Mouse (Mus musculus): ENCODE results near the gene Unc79. TPM values are rescaled to one million over a fixed set of nuclear protein-coding genes. Genes with fewer than 3 reads are reported as not detected.

Gene Unc79
- polyA plus RNA-seq, 1 experiment from 2014 or later, result 0.17 TPM

GRCm38 (mm10) chr12:103164101-103165030, 215.7 kb downstream of the Unc79 start:
- H3K4me2 ChIP-seq (replicated peaks; ENCODE audit: low read depth), result no peak overlapping the region
- no peak overlapping the region for H3K9ac ChIP-seq (ENCODE audit: low read length)
- DNase-seq (ENCODE audit: low spot score) (no peak), ATAC-seq (ENCODE audit: low FRiP score, low TSS enrichment) (no peak)
- no peak for TF ChIP-seq EP300 (optimal IDR thresholded peaks at IDR 0.05)
- TF ChIP-seq CTCF (IDR thresholded peaks at IDR 0.05; ENCODE audit: low read depth), result no peak
- no peak overlapping the region for H3K4me3 ChIP-seq (ENCODE audit: low read depth, low read length)
- WGBS, result 52% methylated on average over 14 of the region's 14 CpGs
- H3K27me3 ChIP-seq (ENCODE audit: control insufficient read depth, insufficient read depth, low read length), result no peaks in the 10 kb centered on the region
- no peaks in the 10 kb centered on the region for H3K9me3 ChIP-seq (ENCODE audit: control insufficient read depth, low read length)
- no peaks in the 10 kb centered on the region for H3K4me1 ChIP-seq (replicated peaks; ENCODE audit: control insufficient read depth, insufficient read depth)
- H3K36me3 ChIP-seq (ENCODE audit: control insufficient read depth, insufficient read depth, low read length), result no peaks in the 10 kb centered on the region
- no peak overlapping the region for H3K27ac ChIP-seq (replicated peaks)

DNA sequence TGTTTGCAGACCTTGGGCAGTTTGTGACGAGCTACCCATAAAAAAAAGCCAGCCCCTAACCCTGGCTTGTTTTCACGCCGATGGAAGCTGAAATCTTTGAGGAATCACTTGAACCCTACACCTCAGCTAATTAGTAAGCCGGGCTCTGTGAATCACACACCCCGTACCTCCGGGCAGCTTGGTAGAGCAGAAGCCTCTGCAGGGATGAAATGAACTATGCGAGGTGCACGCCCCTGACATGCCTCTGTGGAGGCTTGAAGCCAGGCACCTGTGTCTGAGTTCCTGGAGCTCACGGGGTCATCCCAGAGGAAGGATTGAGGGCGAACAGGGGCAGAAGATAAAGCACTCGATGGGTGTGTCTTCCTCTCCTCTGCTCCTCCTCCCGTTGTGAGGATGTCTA, 220.2 kb downstream of the Unc79 start:
- Histone ChIP-seq H3K4me3 (ENCODE audit: low read depth, low read length) (no peak overlapping the region), H3K4me1 (replicated peaks; ENCODE audit: control insufficient read depth, insufficient read depth) (no peaks in the 10 kb centered on the region), H3K9ac (ENCODE audit: low read length) (no peak overlapping the region), H3K36me3 (ENCODE audit: control insufficient read depth, insufficient read depth, low read length) (no peaks in the 10 kb centered on the region), H3K27me3 (ENCODE audit: control insufficient read depth, insufficient read depth, low read length) (no peaks in the 10 kb centered on the region), H3K27ac (replicated peaks) (no peak overlapping the region), H3K9me3 (ENCODE audit: control insufficient read depth, low read length) (no peaks in the 10 kb centered on the region), H3K4me2 (replicated peaks; ENCODE audit: low read depth) (no peak overlapping the region)
- ATAC-seq (ENCODE audit: low FRiP score, low TSS enrichment) (no peak), DNase-seq (ENCODE audit: low spot score) (no peak)
- no peak for TF ChIP-seq EP300 (optimal IDR thresholded peaks at IDR 0.05)
- no peak for TF ChIP-seq CTCF (IDR thresholded peaks at IDR 0.05; ENCODE audit: low read depth)
- WGBS, result 47% methylated on average over 12 of the region's 12 CpGs

DNA sequence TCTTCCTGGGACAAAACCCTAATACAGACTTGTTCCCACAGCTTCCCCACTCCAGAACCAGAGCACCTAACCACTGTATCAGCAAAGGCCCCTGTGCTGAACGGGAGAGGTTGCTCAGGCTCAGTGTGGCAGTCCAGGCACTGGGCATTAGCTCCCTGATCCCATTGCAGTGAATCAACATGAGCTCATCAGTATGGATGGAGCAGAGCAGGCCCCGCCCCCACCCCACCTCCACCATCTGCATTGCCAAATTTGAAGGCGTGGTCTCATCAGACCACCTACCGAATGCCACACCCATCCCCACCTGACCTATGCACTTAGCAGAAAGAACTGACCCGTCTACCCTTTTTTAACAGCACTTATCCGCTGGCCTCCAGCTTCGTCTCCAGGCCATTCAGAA, 234.4 kb downstream of the Unc79 start:
- no peak for TF ChIP-seq CTCF (IDR thresholded peaks at IDR 0.05; ENCODE audit: low read depth)
- no peak for TF ChIP-seq EP300 (optimal IDR thresholded peaks at IDR 0.05)
- no peak overlapping the region for H3K27ac ChIP-seq (replicated peaks)
- H3K4me3 ChIP-seq (ENCODE audit: low read depth, low read length), result no peak overlapping the region
- H3K9ac ChIP-seq (ENCODE audit: low read length), result no peak overlapping the region
- H3K4me2 ChIP-seq (replicated peaks; ENCODE audit: low read depth), result no peak overlapping the region
- H3K36me3 ChIP-seq (ENCODE audit: control insufficient read depth, insufficient read depth, low read length), result no peaks in the 10 kb centered on the region
- no peaks in the 10 kb centered on the region for H3K4me1 ChIP-seq (replicated peaks; ENCODE audit: control insufficient read depth, insufficient read depth)
- ATAC-seq (ENCODE audit: low FRiP score, low TSS enrichment), result 0 out of 2 replicates have a peak, but pooled peaks have one; percentile 32
- no peaks in the 10 kb centered on the region for H3K9me3 ChIP-seq (ENCODE audit: control insufficient read depth, low read length)
- WGBS, result 24% methylated on average over 6 of the region's 7 CpGs
- DNase-seq (ENCODE audit: low spot score), result no peak
- no peaks in the 10 kb centered on the region for H3K27me3 ChIP-seq (ENCODE audit: control insufficient read depth, insufficient read depth, low read length)

- DNase-seq (ENCODE audit: low spot score) (no peak), ATAC-seq (ENCODE audit: low FRiP score, low TSS enrichment) (no peak)
- H3K27ac ChIP-seq (replicated peaks), result no peak overlapping the region
- WGBS, result 80% methylated on average over 7 of the region's 7 CpGs
- H3K4me1 ChIP-seq (replicated peaks; ENCODE audit: control insufficient read depth, insufficient read depth), result no peaks in the 10 kb centered on the region
- H3K27me3 ChIP-seq (ENCODE audit: control insufficient read depth, insufficient read depth, low read length), result no peaks in the 10 kb centered on the region
- H3K4me2 ChIP-seq (replicated peaks; ENCODE audit: low read depth), result no peak overlapping the region
- H3K36me3 ChIP-seq (ENCODE audit: control insufficient read depth, insufficient read depth, low read length), result no peaks in the 10 kb centered on the region
- H3K9me3 ChIP-seq (ENCODE audit: control insufficient read depth, low read length), result no peaks in the 10 kb centered on the region
- TF ChIP-seq CTCF (IDR thresholded peaks at IDR 0.05; ENCODE audit: low read depth), result no peak
- no peak overlapping the region for H3K9ac ChIP-seq (ENCODE audit: low read length)
- H3K4me3 ChIP-seq (ENCODE audit: low read depth, low read length), result no peak overlapping the region
Observed at GRCm38 (mm10) chr12:103187020-103187419, 238.4 kb downstream of the Unc79 start.

DNA sequence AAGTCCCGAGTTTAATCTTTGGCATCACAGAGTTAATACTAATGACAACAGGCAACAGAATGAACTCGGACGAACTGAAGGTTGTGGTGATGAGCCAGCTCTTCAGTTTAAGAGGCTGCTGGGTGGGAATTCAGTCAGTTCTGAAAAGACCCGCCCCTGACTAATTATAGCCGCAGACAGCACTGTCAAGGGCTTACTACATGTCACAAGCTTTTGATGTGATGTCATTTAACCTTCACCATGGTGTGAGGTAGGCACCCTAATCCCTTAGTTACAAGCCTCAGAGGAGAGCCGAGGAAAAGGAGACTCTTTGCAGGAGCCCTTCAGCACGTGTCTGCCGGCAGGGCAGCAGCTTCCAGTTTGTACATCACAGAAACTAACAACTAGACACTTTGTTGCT, 239.6 kb downstream of the Unc79 start:
- H3K4me1 ChIP-seq (replicated peaks; ENCODE audit: control insufficient read depth, insufficient read depth), result no peaks in the 10 kb centered on the region
- WGBS, result 48% methylated on average over 8 of the region's 8 CpGs
- no peak for TF ChIP-seq EP300 (optimal IDR thresholded peaks at IDR 0.05)
- TF ChIP-seq CTCF (IDR thresholded peaks at IDR 0.05; ENCODE audit: low read depth), result no peak

DNA sequence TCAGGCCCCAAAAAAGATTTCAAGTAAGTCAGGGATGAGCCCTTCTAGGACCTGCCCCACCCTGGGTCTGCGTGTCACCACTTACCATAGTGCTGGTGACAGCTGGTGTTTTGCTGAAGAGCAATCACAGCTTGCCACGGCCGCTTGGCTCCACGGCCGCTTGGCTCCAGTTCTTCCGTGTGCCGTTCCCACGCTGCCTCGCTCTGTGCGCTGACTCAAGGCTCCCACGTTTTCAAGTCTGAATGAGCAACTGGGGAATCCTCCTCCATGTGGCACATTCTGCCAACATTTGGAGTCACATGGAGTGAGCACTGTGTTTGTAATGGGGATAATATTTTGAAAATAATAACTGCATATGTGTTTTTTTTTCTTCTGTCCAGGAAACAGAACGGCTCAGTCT, 241.1 kb downstream of the Unc79 start:
- H3K9ac ChIP-seq (ENCODE audit: low read length), result no peak overlapping the region
- no peaks in the 10 kb centered on the region for H3K36me3 ChIP-seq (ENCODE audit: control insufficient read depth, insufficient read depth, low read length)
- TF ChIP-seq CTCF (IDR thresholded peaks at IDR 0.05; ENCODE audit: low read depth), result no peak
- TF ChIP-seq EP300 (optimal IDR thresholded peaks at IDR 0.05), result no peak
- ATAC-seq (ENCODE audit: low FRiP score, low TSS enrichment) (no peak), DNase-seq (ENCODE audit: low spot score) (no peak)
- H3K4me3 ChIP-seq (ENCODE audit: low read depth, low read length), result no peak overlapping the region
- H3K27ac ChIP-seq (replicated peaks), result no peak overlapping the region
- 81% methylated on average over 12 of the region's 12 CpGs for WGBS
- no peaks in the 10 kb centered on the region for H3K9me3 ChIP-seq (ENCODE audit: control insufficient read depth, low read length)
- H3K27me3 ChIP-seq (ENCODE audit: control insufficient read depth, insufficient read depth, low read length), result no peaks in the 10 kb centered on the region
- H3K4me1 ChIP-seq (replicated peaks; ENCODE audit: control insufficient read depth, insufficient read depth), result no peaks in the 10 kb centered on the region
- H3K4me2 ChIP-seq (replicated peaks; ENCODE audit: low read depth), result no peak overlapping the region

More for the DNA sequence above, 239.6 kb downstream of the Unc79 start:
- Histone ChIP-seq H3K27ac (replicated peaks) (no peak overlapping the region), H3K4me3 (ENCODE audit: low read depth, low read length) (no peak overlapping the region), H3K36me3 (ENCODE audit: control insufficient read depth, insufficient read depth, low read length) (no peaks in the 10 kb centered on the region), H3K9me3 (ENCODE audit: control insufficient read depth, low read length) (no peaks in the 10 kb centered on the region), H3K27me3 (ENCODE audit: control insufficient read depth, insufficient read depth, low read length) (no peaks in the 10 kb centered on the region), H3K9ac (ENCODE audit: low read length) (no peak overlapping the region), H3K4me2 (replicated peaks; ENCODE audit: low read depth) (no peak overlapping the region)
- ATAC-seq (ENCODE audit: low FRiP score, low TSS enrichment), result no peak
- DNase-seq (ENCODE audit: low spot score), result no peak
